Mouse (Mus musculus) intestine, embryonic 16.5 days (tissue): ENCODE results near the gene Slc38a7. TPM values are rescaled to one million over a fixed set of nuclear protein-coding genes. Genes with fewer than 3 reads are reported as not detected.

Experiments used
- ATAC-seq: fragments of 200-750 bp; cut with Nextera tagmentation; 2 replicates; pipeline ENCODE4 v1.8.0; 2017; ENCODE audit warnings: moderate TSS enrichment, moderate library complexity
- H3K27ac ChIP-seq: fragments of 300-500 bp; sonication (generic); 2 replicates; pipeline ENCODE4 v1.5.1; 2014; ENCODE audit warnings: mild to moderate bottlenecking, low read length
- H3K27me3 ChIP-seq: fragments of 300-500 bp; sonication (generic); replicated peaks from 2 replicates; pipeline ENCODE4 v1.6.1; 2014; ENCODE audit warnings: low read length, control low read depth, mixed read lengths; ENCODE audit not compliant: control insufficient read depth, insufficient read depth
- H3K36me3 ChIP-seq: fragments of 300-500 bp; sonication (generic); 2 replicates; pipeline ENCODE4 v1.6.1; 2014; ENCODE audit warnings: low read length, control low read depth; ENCODE audit not compliant: control insufficient read depth, insufficient read depth
- H3K4me1 ChIP-seq: fragments of 300-500 bp; sonication (generic); 2 replicates; pipeline ENCODE4 v1.6.1; 2014; ENCODE audit warnings: low read length, control low read depth, mixed read lengths; ENCODE audit not compliant: control insufficient read depth, insufficient read depth
- H3K4me2 ChIP-seq: fragments of 300-500 bp; sonication (generic); 2 replicates; pipeline ENCODE4 v1.6.1; 2014; ENCODE audit warnings: low read depth, low read length, control low read depth
- H3K4me3 ChIP-seq: fragments of 300-500 bp; sonication (generic); 2 replicates; pipeline ENCODE4 v1.5.1; 2014; ENCODE audit warnings: mild to moderate bottlenecking, low read length
- H3K9ac ChIP-seq: fragments of 300-500 bp; sonication (generic); 2 replicates; pipeline ENCODE4 v1.6.1; 2014; ENCODE audit warnings: low read depth, low read length
- H3K9me3 ChIP-seq: fragments of 300-500 bp; sonication (generic); 2 replicates; pipeline ENCODE4 v1.6.1; 2016; ENCODE audit warnings: low read length, control low read depth; ENCODE audit not compliant: control insufficient read depth
- WGBS: fragments of 180-500 bp; shearing (Covaris S2); extraction: QIAGEN DNeasy Blood & Tissue Kit; methylation state at CpG from one replicate; pipeline ENCODE4 v1.1.7; 2014; 5-methylcytosine and 5-hydroxymethylcytosine counted together
- polyA plus RNA-seq: library from polyadenylated mRNA; unstranded; fragments of >200 nt; fragmentation: Nextera tagmentation; extraction: Ambion mirVana; gene quantifications from 2 replicates; pipeline ENCODE4 v1.2.1, GENCODE M21; 2015

Gene Slc38a7
- polyA plus RNA-seq, 1 experiment from 2014 or later, result 28.1 TPM

GRCm38 (mm10) chr8:95818211-95818610 lies 35.1 kb downstream of the Slc38a7 start:
- no peaks in the 10 kb centered on the region for H3K4me1 ChIP-seq
- WGBS, result 44% methylated on average over 1 of the region's 1 CpGs
- H3K27me3 ChIP-seq, result no peaks in the 10 kb centered on the region
- ATAC-seq, result no peak
- H3K4me2 ChIP-seq, result no peak overlapping the region
- H3K27ac ChIP-seq, result no peak overlapping the region
- H3K4me3 ChIP-seq, result no peak overlapping the region
- no peaks in the 10 kb centered on the region for H3K9me3 ChIP-seq
- no peaks in the 10 kb centered on the region for H3K36me3 ChIP-seq
- H3K9ac ChIP-seq, result no peak overlapping the region

GRCm38 (mm10) chr8:95817597-95817996 lies 35.7 kb downstream of the Slc38a7 start:
- Histone ChIP-seq H3K9me3 (no peaks in the 10 kb centered on the region), H3K4me2 (no peak overlapping the region), H3K4me1 (no peaks in the 10 kb centered on the region), H3K4me3 (no peak overlapping the region), H3K27ac (no peak overlapping the region), H3K27me3 (no peaks in the 10 kb centered on the region), H3K36me3 (no peaks in the 10 kb centered on the region), H3K9ac (no peak overlapping the region)
- no peak for ATAC-seq
- 77% methylated on average over 3 of the region's 3 CpGs for WGBS

GRCm38 (mm10) chr8:95816044-95816708 lies 37.2 kb downstream of the Slc38a7 start:
- Histone ChIP-seq H3K27me3 (no peaks in the 10 kb centered on the region), H3K4me3 (no peak overlapping the region), H3K27ac (no peak overlapping the region), H3K4me1 (no peaks in the 10 kb centered on the region), H3K4me2 (no peak overlapping the region), H3K9me3 (no peaks in the 10 kb centered on the region), H3K9ac (no peak overlapping the region), H3K36me3 (no peaks in the 10 kb centered on the region)
- WGBS, result 29% methylated on average over 6 of the region's 6 CpGs
- ATAC-seq, result peak; percentile 95

- H3K4me3 ChIP-seq, result no peak overlapping the region
- no peaks in the 10 kb centered on the region for H3K36me3 ChIP-seq
- no peaks in the 10 kb centered on the region for H3K9me3 ChIP-seq
- peaks cover 9% of the 10 kb centered on the region for H3K4me1 ChIP-seq
- 43% methylated on average over 3 of the region's 3 CpGs for WGBS
- H3K27ac ChIP-seq, result no peak overlapping the region
- H3K4me2 ChIP-seq, result no peak overlapping the region
- no peak for ATAC-seq
- no peaks in the 10 kb centered on the region for H3K27me3 ChIP-seq
- no peak overlapping the region for H3K9ac ChIP-seq
Measured at GRCm38 (mm10) chr8:95810184-95810591, 43.2 kb downstream of the Slc38a7 start.

GRCm38 (mm10) chr8:95809116-95809515 lies 44.2 kb downstream of the Slc38a7 start:
- no peak for ATAC-seq
- Histone ChIP-seq H3K27me3 (no peaks in the 10 kb centered on the region), H3K4me3 (no peak overlapping the region), H3K36me3 (no peaks in the 10 kb centered on the region), H3K9me3 (no peaks in the 10 kb centered on the region), H3K9ac (no peak overlapping the region), H3K4me2 (no peak overlapping the region), H3K4me1 (peaks cover 17% of the 10 kb centered on the region), H3K27ac (no peak overlapping the region)
- WGBS, result 58% methylated on average over 5 of the region's 5 CpGs

GRCm38 (mm10) chr8:95808631-95809030 lies 44.7 kb downstream of the Slc38a7 start:
- 76% methylated on average over 4 of the region's 4 CpGs for WGBS
- H3K4me1 ChIP-seq, result peaks cover 17% of the 10 kb centered on the region
- no peaks in the 10 kb centered on the region for H3K36me3 ChIP-seq
- no peaks in the 10 kb centered on the region for H3K9me3 ChIP-seq
- H3K9ac ChIP-seq, result no peak overlapping the region
- no peak overlapping the region for H3K4me3 ChIP-seq
- H3K4me2 ChIP-seq, result 0 out of 2 replicates have a peak overlapping the region, but pooled peaks have one; percentile 47
- no peak overlapping the region for H3K27ac ChIP-seq
- no peaks in the 10 kb centered on the region for H3K27me3 ChIP-seq
- no peak for ATAC-seq

- H3K4me3 ChIP-seq, result peak overlapping the region; percentile 96
- H3K36me3 ChIP-seq, result no peaks in the 10 kb centered on the region
- under 1% methylated on average over 20 of the region's 20 CpGs for WGBS
- H3K4me2 ChIP-seq, result peak overlapping the region; percentile 47
- peak overlapping the region; percentile 91 for H3K27ac ChIP-seq
- H3K9ac ChIP-seq, result peak overlapping the region; percentile 57
- H3K27me3 ChIP-seq, result no peaks in the 10 kb centered on the region
- ATAC-seq, result peak; percentile 92
- no peaks in the 10 kb centered on the region for H3K9me3 ChIP-seq
- H3K4me1 ChIP-seq, result peaks cover 17% of the 10 kb centered on the region
Measured at GRCm38 (mm10) chr8:95807861-95808260, 45.5 kb downstream of the Slc38a7 start.

- H3K36me3 ChIP-seq, result no peaks in the 10 kb centered on the region
- under 1% methylated on average over 44 of the region's 44 CpGs for WGBS
- H3K27ac ChIP-seq, result peak within 1 kb of the TSS; percentile 95
- H3K9ac ChIP-seq, result peak within 1 kb of the TSS; percentile 99
- ATAC-seq, result peak; percentile 97
- no peaks in the 10 kb centered on the region for H3K9me3 ChIP-seq
- H3K4me1 ChIP-seq, result peaks cover 17% of the 10 kb centered on the region
- no peaks in the 10 kb centered on the region for H3K27me3 ChIP-seq
- H3K4me3 ChIP-seq, result peak within 1 kb of the TSS; percentile 96
- peak within 1 kb of the TSS; percentile 92 for H3K4me2 ChIP-seq
Measured at GRCm38 (mm10) chr8:95807331-95807843, 46.0 kb downstream of the Slc38a7 start, which contains the start of gene Cnot1. Cnot1 (minus strand) TSS chr8:95807464.

- peaks cover 17% of the 10 kb centered on the region for H3K4me1 ChIP-seq
- H3K27ac ChIP-seq, result peak overlapping the region; percentile 95
- H3K27me3 ChIP-seq, result no peaks in the 10 kb centered on the region
- WGBS, result under 1% methylated on average over 64 of the region's 69 CpGs
- 0 out of 2 replicates have a peak, but pooled peaks cover 3% of the 10 kb centered on the region for H3K36me3 ChIP-seq
- peak overlapping the region; percentile 99 for H3K9ac ChIP-seq
- peak overlapping the region; percentile 92 for H3K4me2 ChIP-seq
- H3K9me3 ChIP-seq, result no peaks in the 10 kb centered on the region
- peak; percentile 2; the same call in 1 of the 2 replicates for ATAC-seq
- H3K4me3 ChIP-seq, result peak overlapping the region; percentile 96
Measured at GRCm38 (mm10) chr8:95806461-95807191, 46.7 kb downstream of the Slc38a7 start.
